Mouse (Mus musculus): ENCODE results near the gene Nckipsd.

- no peak for TF ChIP-seq CTCF (IDR thresholded peaks at IDR 0.05; ENCODE audit: low read depth)
- no peak for TF ChIP-seq EP300 (IDR thresholded peaks at IDR 0.05; ENCODE audit: low read depth)
Observed at GRCm38 (mm10) chr9:108806831-108807230, 1.3 kb upstream of the Nckipsd start.
